Mouse (Mus musculus) R1 (cell line): ENCODE results near the gene Fadd.

Experiments
- DNase-seq: peaks from one replicate; pipeline ENCODE4 v3.0.0-alpha.2; 2018; ENCODE audit warnings: low read depth, low spot score

Gene Fadd

GRCm38 (mm10) chr7:144531585-144532378 lies 50.5 kb downstream of the Fadd start:
- peak; percentile 16 for DNase-seq

DNA sequence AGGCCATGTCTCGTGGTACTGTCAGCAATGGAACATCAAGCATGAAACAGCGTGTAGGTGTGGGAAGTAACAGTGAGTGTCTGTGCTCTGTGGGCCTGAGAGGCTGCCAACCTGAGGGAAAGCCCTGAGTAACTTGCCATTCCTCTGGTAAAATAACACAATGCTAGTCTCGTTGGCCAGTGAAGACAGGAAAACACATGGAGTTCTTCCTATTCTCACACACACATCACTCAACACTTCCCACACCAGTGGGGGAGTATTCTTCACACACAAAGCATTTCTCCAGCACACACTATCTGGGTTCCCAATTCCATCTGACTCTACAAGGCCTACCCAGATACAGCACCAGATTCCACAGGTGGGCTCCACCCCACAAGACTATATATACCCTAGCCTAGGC lies 52.4 kb downstream of the Fadd start:
- DNase-seq: no peak

- no peak for DNase-seq
These were observed 54.5 kb downstream of the Fadd start for GRCm38 (mm10) chr7:144527723-144528221.
